Mouse (Mus musculus) MEL (cell line): ENCODE data around the gene Smyd3. TPM values are rescaled to one million over a fixed set of nuclear protein-coding genes. Genes with fewer than 3 reads are reported as not detected.

Experiments used
- DNase-seq: peaks from one replicate; pipeline ENCODE4 v3.0.0; 2011; ENCODE audit warnings: low read depth, low spot score
- H3K27ac ChIP-seq: 2 replicates; pipeline ENCODE4 v1.5.1; 2012; ENCODE audit warnings: low read depth, mild to moderate bottlenecking, control low read depth, low read length, moderate library complexity; ENCODE audit not compliant: control insufficient read depth
- H3K27me3 ChIP-seq, 2 experiments: fragments of 150-350 bp in 1 of 2; sonication (generic) in 1 of 2; 2 replicates each; pipeline ENCODE4 v1.6.1; 2012; ENCODE audit warnings: low read length in 2 of 2, mild to moderate bottlenecking in 2 of 2, improper control_type of control experiment in 1 of 2, moderate library complexity in 1 of 2; ENCODE audit not compliant: insufficient read depth in 2 of 2, control insufficient read depth in 1 of 2
- H3K36me3 ChIP-seq, 2 experiments: 2 replicates each; pipeline ENCODE4 v1.6.1; 2012 to 2014; ENCODE audit warnings: low read length in 2 of 2, improper control_type of control experiment in 1 of 2, inconsistent platforms in 1 of 2, mild to moderate bottlenecking in 1 of 2; ENCODE audit not compliant: insufficient read depth in 2 of 2, control insufficient read depth in 1 of 2
- H3K4me1 ChIP-seq, 2 experiments: fragments of 150-350 bp in 1 of 2; sonication (generic) in 1 of 2; 2 replicates each; pipeline ENCODE4 v1.6.1; 2012; ENCODE audit warnings: low read length in 2 of 2, improper control_type of control experiment in 1 of 2, mild to moderate bottlenecking in 1 of 2; ENCODE audit not compliant: insufficient read depth in 2 of 2, control insufficient read depth in 1 of 2
- H3K4me3 ChIP-seq, 2 experiments: fragments of 150-350 bp in 1 of 2; sonication (generic) in 1 of 2; 2 replicates each; pipeline ENCODE4 v1.5.1; 2012; ENCODE audit warnings: low read depth in 2 of 2, low read length in 2 of 2, mild to moderate bottlenecking in 2 of 2, moderate library complexity in 2 of 2, control low read depth in 1 of 2, improper control_type of control experiment in 1 of 2; ENCODE audit not compliant: control insufficient read depth in 1 of 2, insufficient read depth in 1 of 2
- H3K79me2 ChIP-seq: 2 replicates; pipeline ENCODE4 v1.6.1; 2012; ENCODE audit warnings: mild to moderate bottlenecking, low read length, moderate library complexity; ENCODE audit not compliant: control insufficient read depth, poor library complexity, insufficient read depth
- H3K9ac ChIP-seq: 2 replicates; pipeline ENCODE4 v1.6.1; 2012; ENCODE audit warnings: low read depth, mild to moderate bottlenecking, control low read depth, low read length, moderate library complexity; ENCODE audit not compliant: control insufficient read depth, poor library complexity, severe bottlenecking
- H3K9me3 ChIP-seq: fragments of 150-350 bp; sonication (generic); replicated peaks from 2 replicates; pipeline ENCODE4 v1.6.1; 2012; ENCODE audit warnings: mild to moderate bottlenecking, low read length, improper control_type of control experiment, moderate library complexity; ENCODE audit not compliant: insufficient read depth
- ELF1 ChIP-seq: IDR thresholded peaks from 2 replicates; pipeline ENCODE4 v1.6.1; 2014; ENCODE audit warnings: low read depth, mild to moderate bottlenecking, inconsistent platforms, low read length, improper control_type of control experiment, moderate library complexity
- EP300 ChIP-seq, 2 experiments: IDR thresholded peaks; 2 replicates each; pipeline ENCODE4 v1.6.1; 2011; ENCODE audit warnings: improper control_type of control experiment in 2 of 2, low read length in 2 of 2, low read depth in 1 of 2, mild to moderate bottlenecking in 1 of 2
- ETS1 ChIP-seq: IDR thresholded peaks from 2 replicates; pipeline ENCODE4 v1.6.1; 2012; ENCODE audit warnings: low read depth, mild to moderate bottlenecking, inconsistent platforms, low read length, improper control_type of control experiment, moderate library complexity
- GABPA ChIP-seq: IDR thresholded peaks from 2 replicates; pipeline ENCODE4 v1.6.1; 2012; ENCODE audit warnings: low read depth, mild to moderate bottlenecking, inconsistent platforms, low read length, improper control_type of control experiment, moderate library complexity
- GATA1 ChIP-seq: IDR thresholded peaks from 2 replicates; pipeline ENCODE4 v1.6.1; 2011; ENCODE audit warnings: low read depth, low read length, improper control_type of control experiment
- KAT2A ChIP-seq: conservative IDR thresholded peaks from 2 replicates; pipeline ENCODE4 v1.6.1; 2012; ENCODE audit warnings: low read depth, low read length, improper control_type of control experiment, inconsistent platforms
- MEF2A ChIP-seq: IDR thresholded peaks from 2 replicates; pipeline ENCODE4 v1.6.1; 2014; ENCODE audit warnings: low read depth, mild to moderate bottlenecking, inconsistent platforms, low read length, improper control_type of control experiment; ENCODE audit not compliant: poor library complexity, insufficient replicate concordance, severe bottlenecking; ENCODE audit errors: extremely low read depth
- MYB ChIP-seq: IDR thresholded peaks from 2 replicates; pipeline ENCODE4 v1.6.1; 2011; ENCODE audit warnings: mild to moderate bottlenecking, low read depth, low read length, improper control_type of control experiment
- NRF1 ChIP-seq: IDR thresholded peaks from 2 replicates; pipeline ENCODE4 v1.6.1; 2014; ENCODE audit warnings: low read depth, mild to moderate bottlenecking, inconsistent platforms, low read length, improper control_type of control experiment, moderate library complexity; ENCODE audit not compliant: poor library complexity, insufficient read depth, severe bottlenecking
- RAD21 ChIP-seq: IDR thresholded peaks from 2 replicates; pipeline ENCODE4 v1.6.1; 2011; ENCODE audit warnings: mild to moderate bottlenecking, low read depth, low read length, improper control_type of control experiment
- TBP ChIP-seq: IDR thresholded peaks from 2 replicates; pipeline ENCODE4 v1.8.0; 2011; ENCODE audit warnings: low read depth, low read length, improper control_type of control experiment
- TCF12 ChIP-seq: IDR thresholded peaks from 2 replicates; pipeline ENCODE4 v1.6.1; 2014; ENCODE audit warnings: low read depth, mild to moderate bottlenecking, inconsistent platforms, low read length, improper control_type of control experiment, moderate library complexity
- polyA plus RNA-seq, 2 experiments: library from polyadenylated mRNA; stranded (reverse) in 1 of 2; unstranded in 1 of 2; fragments of >175 nt in 1 of 2; fragments of >200 nt in 1 of 2; gene quantifications; 2 replicates each; pipeline versions ENCODE4 v1.2.1 to v1.2.4; 2012; ENCODE audit warnings: low replicate concordance in 2 of 2, low read depth in 1 of 2; ENCODE audit not compliant: insufficient read length in 2 of 2, insufficient read depth in 1 of 2, missing spikeins in 1 of 2
- total RNA-seq: library from RNA; depleted of rRNA; stranded (reverse); fragments of 300-350 nt; gene quantifications from 2 replicates; pipeline ENCODE4 v1.2.3, GENCODE M21; 2012

Gene Smyd3
- total and polyA plus RNA-seq, 3 experiments = 13.3 to 18.2 TPM; not detected in 1

GRCm38 (mm10) chr1:179096323-179096722, 421.5 kb downstream of the Smyd3 start:
- no peaks in the 10 kb centered on the region for H3K9me3 ChIP-seq
- H3K36me3 ChIP-seq = no peaks in the 10 kb centered on the region
- no peak overlapping the region for H3K4me3 ChIP-seq
- TF ChIP-seq KAT2A (no peak), MEF2A (no peak), ELF1 (no peak), RAD21 (no peak), GABPA (no peak), MYB (no peak)
- H3K79me2 ChIP-seq = no peaks in the 10 kb centered on the region
- no peak overlapping the region for H3K27ac ChIP-seq
- no peaks in the 10 kb centered on the region for H3K27me3 ChIP-seq
- no peaks in the 10 kb centered on the region for H3K4me1 ChIP-seq
- no peak overlapping the region for H3K9ac ChIP-seq
- no peak for DNase-seq

- H3K4me3 ChIP-seq = no peak overlapping the region
- TF ChIP-seq TBP (no peak), NRF1 (no peak), TCF12 (no peak), GATA1 (peak; percentile 74), EP300 (IDR thresholded peaks at IDR 0.05; ENCODE audit: low read depth in 1 of 2, low read length in 2 of 2) (peak in 1 of 2 experiments; percentile 23; a peak in 1 of 4 replicates), ELF1 (peak; percentile 58; the same call in 1 of the 2 replicates), ETS1 (peak; percentile 58; the same call in 1 of the 2 replicates)
- no peaks in the 10 kb centered on the region for H3K9me3 ChIP-seq
- H3K4me1 ChIP-seq = peaks cover 15 to 22% of the 10 kb centered on the region in 2 experiments
- H3K27me3 ChIP-seq = no peaks in the 10 kb centered on the region
- H3K9ac ChIP-seq = no peak overlapping the region
- peaks cover 2 to 20% of the 10 kb centered on the region in 2 experiments for H3K36me3 ChIP-seq
- peak; percentile 67 for DNase-seq
- no peak overlapping the region for H3K27ac ChIP-seq
- H3K79me2 ChIP-seq = no peaks in the 10 kb centered on the region
Observed at GRCm38 (mm10) chr1:179089174-179089573, 428.7 kb downstream of the Smyd3 start.
